8 mouse cellular contexts compared by ENCODE assay signal in genomic region chr11:102762248-102762647, GRCm38 (mm10). TPM values are rescaled to one million over a fixed set of nuclear protein-coding genes. Genes with fewer than 3 reads are reported as not detected.
DNase-seq lines count a peak whose midpoint lies in the region; ATAC-seq and TF ChIP-seq lines count a peak whose summit lies in the region.

No protein-coding gene starts in this region.

- no peaks in the 10 kb centered on the region for H3K36me3 ChIP-seq in kidney, adult 2 months (ENCODE audit: control insufficient read depth, insufficient read depth, low read length)
- H3K36me3 ChIP-seq in hindbrain, embryonic 13.5 days: no peaks in the 10 kb centered on the region
- no peaks in the 10 kb centered on the region for H3K36me3 ChIP-seq in midbrain, embryonic 12.5 days

- peak overlapping the region; percentile 92 for H3K4me2 ChIP-seq in hindbrain, embryonic 13.5 days
- H3K4me2 ChIP-seq in midbrain, embryonic 12.5 days (replicated peaks): peak overlapping the region; percentile 100

- no peak for TF ChIP-seq POLR2A in kidney, adult 2 months (IDR thresholded peaks at IDR 0.05; ENCODE audit: low read depth, low read length)

- H3K4me1 ChIP-seq in kidney, adult 2 months (ENCODE audit: control insufficient read depth, insufficient read depth, low read length): no peaks in the 10 kb centered on the region; the same call in 1 of the 2 replicates
- H3K4me1 ChIP-seq in hindbrain, embryonic 13.5 days (replicated peaks): peaks cover 29% of the 10 kb centered on the region
- peaks cover 26% of the 10 kb centered on the region for H3K4me1 ChIP-seq in midbrain, embryonic 12.5 days

- DNase-seq in kidney, adult 2 months: no peak
- no peak for DNase-seq in kidney, adult 9 months
- peak; percentile 57 to 63 for DNase-seq in cerebellum, postnatal 10 days
- no peak for DNase-seq in layer of hippocampus, postnatal 36 days
- DNase-seq in left cerebral cortex, adult 9 months (ENCODE audit: low spot score in 2 of 2): no peak
- DNase-seq in left cerebral cortex, postnatal 14 days (ENCODE audit: low spot score in 2 of 2): no peak

- no peaks in the 10 kb centered on the region for H3K9me3 ChIP-seq in hindbrain, embryonic 13.5 days
- no peaks in the 10 kb centered on the region for H3K9me3 ChIP-seq in midbrain, embryonic 12.5 days

- peaks cover 4% of the 10 kb centered on the region; the same call in 1 of the 2 replicates for H3K27me3 ChIP-seq in kidney, adult 2 months (replicated peaks; ENCODE audit: control insufficient read depth, insufficient read depth, low read length)
- peaks cover 6% of the 10 kb centered on the region; the same call in 1 of the 2 replicates for H3K27me3 ChIP-seq in hindbrain, embryonic 13.5 days
- H3K27me3 ChIP-seq in midbrain, embryonic 12.5 days: peaks cover 38% of the 10 kb centered on the region

- H3K4me3 ChIP-seq in kidney, adult 2 months (ENCODE audit: insufficient read depth, low read depth, low read length): peak overlapping the region; percentile 49
- peak overlapping the region; percentile 70 for H3K4me3 ChIP-seq in hindbrain, embryonic 13.5 days
- H3K4me3 ChIP-seq in midbrain, embryonic 12.5 days: peak overlapping the region; percentile 70

- TF ChIP-seq CTCF in kidney, adult 2 months (conservative IDR thresholded peaks at IDR 0.05; ENCODE audit: insufficient read depth, insufficient read length, low read depth, low read length): no peak

- no peak overlapping the region for H3K27ac ChIP-seq in kidney, adult 2 months (ENCODE audit: insufficient read depth, low read depth, low read length)
- peak overlapping the region; percentile 83 for H3K27ac ChIP-seq in hindbrain, embryonic 13.5 days
- peak overlapping the region; percentile 46; the same call in 1 of the 2 replicates for H3K27ac ChIP-seq in midbrain, embryonic 12.5 days (replicated peaks)

- ATAC-seq in hindbrain, embryonic 13.5 days (ENCODE audit: low FRiP score): peak; percentile 28; the same call in 1 of the 2 replicates
- ATAC-seq in midbrain, embryonic 12.5 days (ENCODE audit: low FRiP score, low read depth): peak; percentile 13

- 27% methylated on average over 15 of the region's 15 CpGs for WGBS in kidney, adult 2 months
- 7% methylated on average over 15 of the region's 15 CpGs for WGBS in hindbrain, embryonic 13.5 days
- WGBS in midbrain, embryonic 12.5 days: 7% methylated on average over 15 of the region's 15 CpGs

- intact Hi-C loops in left cerebral cortex, postnatal 14 days (cut with DNase I): no loop called here

- H3K9ac ChIP-seq in hindbrain, embryonic 13.5 days: peak overlapping the region; percentile 95
- peak overlapping the region; percentile 83 for H3K9ac ChIP-seq in midbrain, embryonic 12.5 days (replicated peaks)

RNA-seq across cellular contexts. Expression of gene Adam11, which starts 1.0 kb away (rescaled TPM):
- polyA plus RNA-seq in kidney, adult 2 months (2012; rRNA removed): 5.0 and 5.2 TPM in 2 replicates
- 27.6 and 35.7 TPM in 2 replicates for polyA plus RNA-seq in hindbrain, embryonic 13.5 days (2015; fragmentation: Nextera tagmentation; extraction: Ambion mirVana)
- polyA plus RNA-seq in midbrain, embryonic 12.5 days (2016; fragmentation: Nextera tagmentation; extraction: Ambion mirVana): 24.1 and 28.8 TPM in 2 replicates
- 100 to 1,000 TPM; 188 to 201 TPM for total RNA-seq in layer of hippocampus, postnatal 36 days (2021)
- total RNA-seq in left cerebral cortex, postnatal 14 days (2021): 100 to 1,000 TPM; 117 to 129 TPM

RNA-seq across cellular contexts. Expression of gene Gjc1, which starts 57.3 kb away (rescaled TPM):
- polyA plus RNA-seq in kidney, adult 2 months (2012; rRNA removed): 4.9 and 5.1 TPM in 2 replicates
- polyA plus RNA-seq in hindbrain, embryonic 13.5 days (2015; fragmentation: Nextera tagmentation; extraction: Ambion mirVana): 43.8 and 44.8 TPM in 2 replicates
- polyA plus RNA-seq in midbrain, embryonic 12.5 days (2016; fragmentation: Nextera tagmentation; extraction: Ambion mirVana): 79.0 and 87.1 TPM in 2 replicates
- 1 to 10 TPM; 5.1 TPM for total RNA-seq in layer of hippocampus, postnatal 36 days (2021)
- 10 to 100 TPM; 12.9 to 13.0 TPM for total RNA-seq in left cerebral cortex, postnatal 14 days (2021)

Comparison
In these comparisons a context has a peak if more than half of its experiments do, and no peak if none do; other contexts are left out.
1. DNase-seq: peak in cerebellum, postnatal 10 days (2 of 2); none in kidney, adult 2 months (single experiment), kidney, adult 9 months (single experiment), layer of hippocampus, postnatal 36 days (0 of 2), left cerebral cortex, adult 9 months (0 of 2) and left cerebral cortex, postnatal 14 days (0 of 2).
2. Peak in every context shown above with its lines, with median percentiles within 50 percentile points of each other: H3K4me3 ChIP-seq.